Mouse (Mus musculus): ENCODE measurements around the gene Erg. TPM values are rescaled to one million over a fixed set of nuclear protein-coding genes. Genes with fewer than 3 reads are reported as not detected.

Erg gene
- total RNA-seq, 4 experiments from 2014 or later = 15.2 to 24.9 (median 21.4) TPM

DNA sequence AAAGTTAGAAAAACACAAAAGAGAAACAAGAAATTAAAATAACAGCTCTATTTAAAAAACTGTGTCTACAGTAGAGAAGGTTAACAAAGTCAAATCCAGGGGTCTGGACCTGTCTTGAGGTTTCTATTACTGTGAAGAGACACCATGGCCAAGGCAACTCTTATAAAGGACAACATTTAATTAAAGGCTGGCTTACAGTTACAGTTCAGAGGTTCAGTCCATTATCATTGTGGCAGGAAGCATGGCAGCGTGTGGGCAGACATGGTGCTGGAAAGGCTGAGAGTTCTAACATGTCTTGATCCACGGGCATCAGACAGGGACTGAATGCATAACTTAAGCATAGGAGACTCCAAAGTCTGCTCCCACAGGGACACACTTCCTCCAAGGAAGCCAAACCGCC is 111.4 kb downstream of the Erg start:
- DNase-seq = no peak

GRCm38 (mm10) chr16:95473946-95474345 is 112.4 kb downstream of the Erg start:
- no peak for DNase-seq

DNA sequence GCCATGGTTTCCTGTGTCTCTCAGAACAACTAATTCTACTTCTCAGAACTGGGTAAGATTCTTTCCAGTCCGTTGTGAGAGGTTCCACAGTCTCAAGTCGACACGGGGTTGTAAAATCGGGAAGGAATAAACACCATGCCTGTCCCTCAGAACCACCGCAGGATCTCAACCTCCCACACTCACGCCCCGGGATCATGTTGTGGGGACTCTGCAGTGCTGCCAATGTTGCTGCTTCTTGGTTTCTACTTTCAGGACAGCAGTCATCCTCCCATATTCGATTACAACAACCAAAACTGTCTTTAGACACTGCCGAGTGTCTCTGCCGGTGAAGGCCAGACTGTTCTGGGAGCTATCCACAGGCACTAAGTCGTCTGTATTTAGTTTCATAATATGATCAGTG is 113.6 kb downstream of the Erg start:
- no peak for DNase-seq

DNA sequence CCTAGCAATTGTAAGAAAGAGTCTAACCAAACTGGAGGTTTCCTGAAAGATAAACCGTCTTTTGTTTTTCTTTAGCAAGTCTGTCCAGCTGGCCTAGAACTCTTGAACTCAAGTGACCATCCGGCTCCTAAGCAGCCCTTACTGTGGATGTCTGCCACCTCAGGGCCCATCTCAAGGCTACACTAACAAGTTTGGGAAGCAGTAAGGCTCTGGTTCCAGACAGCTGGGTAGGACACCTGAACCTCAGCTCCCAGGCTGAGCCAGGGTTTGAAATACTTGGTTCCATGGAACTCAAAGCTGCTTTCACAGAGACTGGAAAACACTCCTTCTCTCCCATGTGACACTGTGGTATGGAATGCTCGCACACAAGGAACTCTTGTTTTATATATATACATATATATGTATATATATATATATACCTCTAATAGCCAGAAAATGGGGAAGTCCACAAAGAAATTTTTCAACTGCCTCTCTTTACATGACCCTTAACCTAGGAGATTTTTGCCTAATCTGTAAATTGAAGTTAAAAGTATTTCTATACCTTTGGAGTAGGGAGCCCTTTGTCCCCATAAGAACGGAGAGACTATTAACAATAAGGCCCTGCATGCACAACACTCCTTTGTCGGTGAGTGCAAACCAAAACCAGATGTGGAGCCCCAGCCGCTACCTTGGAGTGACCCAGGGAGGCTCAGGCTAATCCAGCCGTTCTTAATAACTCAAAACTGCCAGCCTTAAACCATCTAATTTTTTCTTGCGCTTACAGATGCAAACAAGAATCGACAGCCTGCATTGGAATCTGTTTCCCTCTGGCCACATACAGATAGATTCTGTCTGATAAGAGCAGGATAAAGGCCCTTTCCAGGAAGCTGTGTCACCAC is 116.9 kb downstream of the Erg start:
- DNase-seq = no peak

GRCm38 (mm10) chr16:95467893-95468292 is 118.5 kb downstream of the Erg start:
- DNase-seq = no peak

GRCm38 (mm10) chr16:95466548-95466947 is 119.8 kb downstream of the Erg start:
- DNase-seq = no peak

DNA sequence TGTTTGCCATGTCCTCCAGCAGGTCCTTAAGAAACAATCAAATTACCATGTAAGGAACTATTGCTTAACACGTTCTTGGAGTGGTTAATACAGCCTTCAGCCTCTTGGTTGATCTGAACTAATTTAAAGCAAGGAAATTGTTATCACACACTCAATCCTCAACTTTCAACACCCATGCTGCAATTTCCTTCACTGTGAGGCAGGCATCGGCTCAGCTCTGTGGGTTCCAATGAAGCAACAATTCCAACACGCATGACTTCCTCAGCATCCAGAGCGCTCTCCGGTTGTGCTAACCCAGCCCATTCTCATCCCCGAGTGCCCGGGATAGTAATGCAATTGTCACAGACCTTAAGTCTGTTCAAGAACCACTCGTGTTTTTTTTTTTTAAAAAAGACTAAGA is 121.8 kb downstream of the Erg start:
- no peak for DNase-seq

- peak; percentile 83 for DNase-seq
These were observed 122.6 kb downstream of the Erg start for GRCm38 (mm10) chr16:95463796-95464195.

DNA sequence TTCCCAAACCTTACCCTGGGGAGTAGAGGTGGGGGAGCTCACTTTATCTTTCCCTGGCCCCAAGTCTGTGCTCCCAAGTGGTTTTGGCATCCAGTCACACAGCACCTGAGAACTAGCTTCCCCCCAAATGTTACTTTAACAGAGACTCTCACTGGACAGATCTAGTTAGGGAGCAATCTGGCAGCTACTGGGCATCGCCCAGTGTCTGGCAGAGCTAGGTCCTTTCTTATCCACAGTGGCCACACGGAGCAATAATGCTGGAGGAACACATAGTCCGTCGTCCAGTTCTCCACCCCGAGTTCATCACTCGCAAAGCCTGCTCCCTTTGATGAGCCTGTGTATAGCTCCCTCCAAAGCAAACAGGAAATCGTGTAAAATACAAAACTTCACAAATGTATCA is 124.5 kb downstream of the Erg start:
- no peak for DNase-seq

GRCm38 (mm10) chr16:95460336-95460735 is 126.1 kb downstream of the Erg start:
- DNase-seq = no peak

DNA sequence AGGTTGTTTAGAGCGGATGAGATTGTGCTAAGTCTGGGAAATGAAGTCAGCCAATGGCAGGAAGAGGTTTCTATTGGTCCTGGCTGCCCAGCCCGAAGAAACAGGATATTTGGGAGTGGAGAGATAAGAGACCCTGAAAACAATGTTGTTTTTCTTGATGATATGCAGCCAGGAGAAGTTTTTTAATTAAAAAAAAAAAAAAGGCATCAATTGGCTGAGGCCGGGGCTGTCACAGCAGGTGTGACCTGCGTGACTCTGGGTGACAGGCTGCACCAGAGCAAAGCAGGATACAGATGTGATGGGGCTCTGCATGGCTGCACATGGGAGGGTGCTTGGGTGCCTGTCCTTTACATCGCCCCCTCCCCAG is 127.1 kb downstream of the Erg start:
- no peak for DNase-seq

DNA sequence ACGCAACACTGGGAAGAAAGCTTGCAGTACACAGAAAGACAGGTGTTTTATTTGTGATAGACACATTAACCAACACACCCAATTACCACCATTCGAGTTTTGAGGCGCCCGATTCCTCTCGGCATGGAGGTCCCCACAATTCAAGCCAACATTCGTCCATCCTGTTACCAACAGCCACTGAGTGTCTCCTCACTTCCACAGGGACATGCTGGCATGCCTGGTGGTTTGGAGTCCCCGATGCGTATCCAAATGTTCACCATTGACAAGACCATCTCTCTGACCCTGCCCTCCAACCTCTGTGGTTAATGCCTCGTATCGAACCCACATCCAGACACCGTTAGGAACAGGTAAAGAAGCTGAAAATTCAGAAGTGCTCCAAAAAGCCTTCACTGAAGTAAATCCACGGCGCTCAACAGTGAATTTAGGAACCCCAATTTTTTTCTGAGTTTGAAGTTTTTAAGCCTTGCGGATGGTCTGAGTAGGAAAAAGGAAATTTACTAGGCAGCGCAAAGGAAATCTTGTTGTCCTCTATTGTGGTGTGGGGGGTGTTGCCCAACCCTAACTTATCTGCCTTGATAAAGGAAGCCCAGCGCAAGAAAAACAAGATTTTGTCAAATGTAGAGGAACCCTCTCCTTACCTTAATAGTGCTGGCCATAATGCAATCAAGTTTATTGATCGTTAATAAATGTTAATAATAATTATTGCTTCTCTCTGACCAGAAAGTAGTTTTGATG is 127.6 kb downstream of the Erg start:
- no peak for DNase-seq

DNA sequence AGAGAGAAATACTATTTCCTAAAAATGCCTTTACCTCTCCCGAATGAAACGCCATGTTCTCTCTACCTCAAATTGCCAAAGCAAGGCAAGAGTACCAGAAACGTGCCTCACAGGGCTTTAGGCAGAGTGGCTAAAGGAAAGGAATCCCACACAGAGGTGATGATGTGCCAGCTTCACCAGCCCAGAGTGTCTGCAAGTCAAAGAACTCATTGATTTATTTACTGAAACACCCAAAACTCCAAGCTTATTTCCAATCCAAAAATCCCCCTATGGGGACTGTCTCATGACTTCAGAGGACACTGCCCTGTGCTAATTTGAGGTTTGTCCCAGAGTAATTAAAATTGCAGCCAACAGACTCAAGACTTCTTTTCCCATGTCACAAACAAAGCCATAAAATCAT is 129.4 kb downstream of the Erg start:
- DNase-seq = no peak

DNA sequence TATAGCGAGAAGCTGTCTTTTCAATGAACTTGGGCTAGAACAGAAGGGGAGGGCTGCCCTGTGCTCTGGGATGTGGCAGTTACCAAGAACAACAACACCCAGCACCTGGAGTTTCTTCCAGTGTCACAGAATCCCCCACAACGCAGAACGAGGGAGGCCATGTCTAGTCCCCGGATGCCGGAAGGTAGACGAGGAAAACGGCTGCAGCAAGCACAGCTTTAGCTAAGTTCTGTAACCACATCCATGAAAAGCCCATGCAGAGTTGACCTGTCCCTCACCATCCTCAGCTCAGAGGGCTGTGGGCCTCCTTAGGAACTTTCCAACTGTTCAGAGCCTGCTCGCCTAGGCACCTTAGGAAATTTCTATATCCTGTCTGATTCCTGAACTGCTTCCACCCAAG is 130.5 kb downstream of the Erg start:
- no peak for DNase-seq

GRCm38 (mm10) chr16:95455461-95455860 is 130.9 kb downstream of the Erg start:
- no peak for DNase-seq

DNA sequence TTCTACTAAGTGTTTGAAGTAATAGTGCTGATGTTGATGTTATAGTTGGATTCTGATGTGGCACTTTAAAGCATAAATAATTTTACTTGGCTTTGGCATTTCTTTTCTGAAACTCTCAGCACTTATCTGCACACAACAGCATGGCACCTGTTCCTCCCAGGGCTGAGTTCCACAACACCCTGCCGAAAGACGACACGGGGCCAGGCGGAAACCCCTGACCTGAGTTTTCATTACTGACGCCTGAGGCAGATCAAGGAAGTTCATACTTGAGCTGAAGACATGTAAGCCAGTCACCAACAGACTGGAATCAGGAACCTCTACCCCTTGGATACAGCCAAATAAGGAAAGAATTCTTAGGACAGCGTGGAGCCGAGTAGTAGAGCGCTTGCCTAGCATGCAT is 134.0 kb downstream of the Erg start:
- DNase-seq = no peak

- peak; percentile 24 for DNase-seq
These were observed 137.1 kb downstream of the Erg start for GRCm38 (mm10) chr16:95449361-95449725.

GRCm38 (mm10) chr16:95448643-95449360 is 137.6 kb downstream of the Erg start:
- DNase-seq = peak; percentile 24

- DNase-seq = peak; percentile 21
These were observed 138.5 kb downstream of the Erg start for GRCm38 (mm10) chr16:95447896-95448295.

GRCm38 (mm10) chr16:95446368-95446767 is 140.0 kb downstream of the Erg start:
- DNase-seq = no peak

DNA sequence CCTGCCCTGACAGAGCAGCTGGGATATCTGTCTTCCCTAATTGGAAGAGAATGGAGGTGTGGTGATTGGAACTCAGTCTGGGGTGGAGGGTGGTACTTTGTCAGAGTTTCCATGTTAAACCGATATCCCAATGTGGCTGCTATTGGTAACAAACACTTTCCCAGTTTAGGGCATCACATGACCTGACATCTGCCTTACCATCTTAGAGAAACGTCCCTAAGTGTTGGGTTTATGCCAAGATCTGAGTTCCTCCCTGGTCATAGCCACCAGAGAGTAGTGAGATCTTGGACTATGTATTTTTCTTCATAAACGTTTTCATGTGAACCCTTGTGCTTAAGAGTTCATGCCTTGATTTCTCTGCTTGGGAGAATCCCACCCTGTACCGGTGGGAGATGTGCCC is 144.4 kb downstream of the Erg start:
- DNase-seq = no peak

DNA sequence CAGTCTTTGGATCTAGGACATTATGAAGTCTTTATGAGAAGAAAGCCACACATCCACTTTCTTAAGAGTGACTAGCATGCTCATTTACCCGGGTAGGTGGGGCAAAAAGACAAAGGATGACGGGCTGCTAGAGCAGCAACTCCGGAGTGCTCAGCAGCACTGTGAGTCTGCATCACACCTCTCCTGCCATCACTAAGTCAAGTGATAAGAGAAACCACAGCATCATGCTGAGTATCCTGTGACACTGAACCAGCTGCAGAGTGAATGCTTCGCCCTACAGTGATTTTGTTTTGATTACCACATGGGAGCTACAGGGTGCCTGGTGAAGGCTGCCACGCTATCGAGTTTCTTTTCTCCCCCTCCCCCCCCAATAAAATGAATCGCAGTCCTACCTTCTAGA is 145.2 kb downstream of the Erg start:
- no peak for DNase-seq

DNA sequence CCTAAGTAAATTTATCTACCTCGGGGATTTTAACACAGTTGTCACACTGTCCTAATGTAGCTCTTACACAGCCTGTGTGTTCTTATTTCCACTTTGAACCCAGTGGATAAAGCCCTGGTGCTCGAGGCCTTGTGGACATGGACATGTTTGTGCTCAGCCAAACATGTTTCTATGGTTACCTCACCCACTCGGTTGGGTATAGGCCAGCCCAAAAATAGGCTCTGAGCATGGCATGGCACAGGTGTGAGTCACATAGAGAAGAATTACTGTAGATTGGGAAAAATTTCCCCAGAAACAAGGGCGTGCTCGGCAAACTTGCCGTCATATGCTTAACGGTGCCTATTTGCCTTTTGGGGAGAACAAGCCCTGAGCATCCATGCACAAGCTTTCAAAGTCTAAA is 146.1 kb downstream of the Erg start:
- peak; percentile 50 for DNase-seq

Measured in adrenal gland, adult 8-10 months (tissue).